Mouse (Mus musculus) ovary, postnatal 10 days (tissue): Measurements from ENCODE around the gene Scrn1.

ENCODE experiments used
- DNase-seq: peaks from one replicate; pipeline ENCODE4 v3.0.0; 2022; ENCODE audit warnings: low spot score

The Scrn1 gene

GRCm38 (mm10) chr6:54475926-54476667, 90.2 kb downstream of the Scrn1 start:
- DNase-seq = no peak

GRCm38 (mm10) chr6:54472846-54473715, 93.2 kb downstream of the Scrn1 start:
- no peak for DNase-seq

DNA sequence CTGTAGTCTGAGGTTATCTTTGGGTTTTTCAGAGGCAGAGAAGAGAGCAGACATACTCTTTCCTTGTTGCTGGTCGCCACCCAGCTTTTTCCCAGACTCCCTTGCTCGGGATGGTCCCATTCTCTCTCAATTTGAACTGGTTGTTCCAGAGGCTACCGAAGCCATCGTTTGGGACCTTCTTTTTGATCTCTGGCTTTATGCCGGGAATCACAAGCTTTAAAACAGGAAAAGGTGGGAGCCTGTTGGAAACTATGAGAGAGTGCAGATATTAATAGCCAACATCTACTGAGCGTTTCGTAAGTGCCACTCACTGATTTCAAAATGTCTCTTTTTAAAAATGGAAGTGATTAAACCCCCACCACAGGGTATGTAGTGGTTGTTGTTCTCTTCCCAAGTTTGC, 94.4 kb downstream of the Scrn1 start:
- no peak for DNase-seq

GRCm38 (mm10) chr6:54467371-54467770, 98.9 kb downstream of the Scrn1 start:
- DNase-seq = no peak

DNA sequence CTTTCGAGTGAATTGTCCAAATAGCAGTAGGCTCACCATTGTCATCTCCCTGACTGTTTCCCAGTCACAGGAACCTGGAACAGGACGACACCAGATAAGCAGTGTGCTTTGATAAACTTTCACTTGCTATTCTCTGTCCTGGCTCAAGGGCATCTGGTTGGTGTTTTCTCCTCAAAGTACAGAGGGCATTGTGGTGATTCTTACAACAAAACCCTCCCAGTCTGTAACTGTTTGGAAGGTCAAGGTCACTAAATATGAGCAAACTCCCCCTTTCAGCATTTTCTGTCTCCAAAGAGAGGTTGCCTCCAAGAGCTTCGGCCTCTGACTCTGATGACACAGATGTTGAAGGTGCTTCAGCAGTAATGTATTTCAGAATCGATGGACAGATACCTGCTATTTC, 101.4 kb downstream of the Scrn1 start:
- DNase-seq = no peak

DNA sequence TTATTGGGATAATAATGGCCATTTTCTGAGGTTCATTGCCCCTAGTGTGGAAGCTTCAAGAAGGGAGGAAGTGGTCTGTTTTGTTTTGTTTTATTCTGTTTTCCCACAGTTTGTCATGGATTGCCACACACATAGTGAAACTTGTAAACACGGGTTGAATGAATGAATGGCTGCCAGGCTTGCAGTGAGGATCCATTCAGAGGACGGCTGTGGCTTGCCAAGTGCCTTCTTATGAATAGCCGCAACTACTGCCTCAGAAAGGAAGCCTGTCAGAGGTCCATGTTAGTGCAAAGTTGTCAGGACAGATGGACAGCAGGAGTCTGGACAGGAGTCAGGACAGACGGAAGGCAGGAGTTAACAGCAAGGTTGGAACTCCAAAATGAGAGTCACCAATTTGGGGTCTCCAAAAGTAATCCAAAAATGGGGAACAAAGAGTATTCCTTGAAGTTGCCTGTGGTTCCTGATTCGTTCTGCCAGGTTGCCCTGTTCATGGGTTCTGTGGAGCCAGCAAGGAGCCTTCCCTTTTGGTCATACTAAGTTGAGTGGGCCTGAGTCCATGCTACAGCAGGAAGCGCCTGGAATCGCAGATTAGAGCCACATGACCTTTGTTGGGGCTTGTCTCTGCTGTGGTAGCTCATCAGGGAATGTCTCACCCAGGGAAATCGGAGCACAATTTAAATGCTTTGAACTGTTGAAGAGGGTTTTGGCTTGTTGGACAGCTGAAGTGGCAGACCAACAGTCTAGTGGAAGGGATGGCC, 102.4 kb downstream of the Scrn1 start:
- DNase-seq = no peak

- DNase-seq = no peak
Observed at GRCm38 (mm10) chr6:54462766-54463165, 103.5 kb downstream of the Scrn1 start.

- DNase-seq = no peak
Observed at GRCm38 (mm10) chr6:54460915-54461671, 105.2 kb downstream of the Scrn1 start.

- DNase-seq = no peak
Observed at GRCm38 (mm10) chr6:54460172-54460914, 105.9 kb downstream of the Scrn1 start.

- no peak for DNase-seq
Observed at GRCm38 (mm10) chr6:54459661-54460060, 106.6 kb downstream of the Scrn1 start.
